Mouse (Mus musculus) B cell, adult 67 days (primary cell): ENCODE results near the gene Kpna6. TPM values are rescaled to one million over a fixed set of nuclear protein-coding genes. Genes with fewer than 3 reads are reported as not detected.

ENCODE experiments used
- total RNA-seq, 2 experiments: library from RNA; stranded (reverse); gene quantifications; 4 replicates each; pipeline ENCODE4 v1.2.4; 2023

Gene Kpna6
- 10 to 100 TPM; 47.4 to 53.2 TPM for total RNA-seq

DNA sequence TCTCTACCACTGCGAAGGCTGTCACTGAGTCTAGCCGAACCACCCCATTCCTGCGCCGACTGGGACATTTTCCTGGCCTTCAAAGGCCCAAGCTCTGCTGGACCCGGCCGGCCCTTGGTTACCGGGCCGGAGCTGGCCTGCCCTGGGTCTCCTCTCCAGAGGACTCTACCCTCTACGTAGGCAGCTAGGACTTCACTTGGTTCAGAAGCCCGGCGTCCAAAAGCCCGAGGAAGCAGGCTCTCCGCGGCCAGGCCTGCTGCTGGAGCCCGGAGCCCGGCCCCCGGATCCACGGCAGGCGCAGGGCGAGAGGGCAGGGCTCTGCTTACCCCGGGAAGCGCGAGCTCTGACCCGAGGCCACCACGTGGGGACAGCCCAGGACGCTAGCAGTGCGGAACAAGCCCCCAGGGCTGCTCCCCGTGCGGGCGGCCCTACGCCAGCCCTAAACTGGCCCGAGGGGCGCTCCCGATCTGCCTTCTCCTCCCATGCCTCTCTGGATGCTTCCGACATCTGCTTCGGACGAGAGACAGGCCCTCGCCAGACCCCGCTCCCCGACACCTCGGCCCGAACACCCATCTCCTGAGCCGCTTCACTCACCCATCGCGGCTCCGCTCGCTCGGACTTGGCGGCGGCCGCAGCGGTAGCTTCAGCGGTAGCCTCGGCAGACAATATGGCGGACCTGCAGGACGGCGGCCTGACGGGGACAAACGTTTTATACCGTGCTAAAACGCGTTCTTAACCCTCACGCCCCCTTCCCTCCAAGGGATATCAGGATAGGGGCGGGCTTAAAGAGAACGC is at the start of gene Kpna6:
Kpna6 (minus strand) TSS at position 685 of the 795 bp plus-strand sequence.

DNA sequence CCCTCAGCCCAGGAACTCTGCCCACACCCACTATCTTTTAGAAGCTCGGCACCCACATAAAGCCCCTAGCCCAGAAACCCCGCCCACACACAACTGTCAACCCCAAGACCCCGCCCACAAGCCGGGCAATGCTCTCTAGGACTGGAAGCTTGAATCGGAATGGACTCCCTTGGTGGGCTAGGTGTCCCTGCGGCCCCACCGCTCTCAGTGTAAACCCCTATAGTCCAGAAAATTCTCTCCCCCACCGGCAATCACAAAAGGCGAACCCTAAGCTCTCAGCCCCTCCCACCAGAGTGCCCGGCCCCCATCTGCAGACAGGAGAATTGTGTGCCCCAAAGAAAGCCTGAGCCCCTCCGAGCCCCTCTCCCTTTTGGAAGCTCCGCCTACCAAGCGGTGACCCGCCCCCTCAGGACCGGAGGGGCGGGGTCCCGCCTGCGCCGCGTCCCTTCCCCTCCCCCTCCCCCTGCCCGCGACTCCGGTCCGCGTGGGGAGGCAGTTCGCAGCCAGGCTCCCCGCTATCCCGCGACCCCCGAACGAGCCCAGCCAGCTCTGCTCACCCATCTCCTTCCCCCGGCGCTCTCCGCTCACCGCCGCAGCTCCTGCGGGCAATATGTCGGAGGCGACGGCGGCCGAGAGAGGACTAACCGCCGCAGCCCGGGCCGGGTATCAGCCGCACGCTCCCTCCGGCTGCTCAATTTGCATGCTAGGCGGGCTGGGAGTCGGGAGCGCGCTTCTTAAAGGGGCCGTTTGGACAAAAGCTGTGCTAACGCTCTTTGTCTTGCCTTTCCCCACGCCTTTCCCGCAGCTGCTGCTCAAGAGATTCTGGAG is 23.8 kb upstream of the Kpna6 start, which contains the start of gene Tmem39b:
Tmem39b (minus strand) TSS at position 681 of the 828 bp plus-strand sequence.

GRCm38 (mm10) chr4:129640638-129641467 is 31.7 kb downstream of the Kpna6 start, which contains the start of gene Txlna:
Gene Txlna (minus strand): TSS chr4:129641065.

DNA sequence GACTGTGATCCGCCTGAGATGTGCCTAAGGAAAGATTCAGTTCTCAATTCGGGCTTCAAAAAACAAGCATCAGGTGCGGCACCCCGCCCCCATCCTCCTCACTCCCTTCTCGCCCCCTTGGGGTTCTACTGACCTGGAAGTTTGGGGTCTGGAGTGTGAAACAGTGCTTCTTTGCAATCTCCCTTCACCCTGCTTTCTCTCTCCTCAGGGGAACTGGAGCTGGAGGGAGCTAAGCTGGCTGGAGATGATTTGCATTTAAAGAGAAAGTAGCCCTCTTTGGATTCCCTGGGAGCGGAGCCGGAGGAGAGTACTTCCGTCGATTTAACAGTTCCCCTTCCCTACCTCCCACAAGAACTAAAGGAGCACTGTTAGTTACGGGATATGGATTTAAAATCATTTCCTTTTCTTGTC is 48.9 kb downstream of the Kpna6 start, which contains the start of gene Ccdc28b:
Ccdc28b (minus strand) TSS at position 267 of the 411 bp plus-strand sequence.

DNA sequence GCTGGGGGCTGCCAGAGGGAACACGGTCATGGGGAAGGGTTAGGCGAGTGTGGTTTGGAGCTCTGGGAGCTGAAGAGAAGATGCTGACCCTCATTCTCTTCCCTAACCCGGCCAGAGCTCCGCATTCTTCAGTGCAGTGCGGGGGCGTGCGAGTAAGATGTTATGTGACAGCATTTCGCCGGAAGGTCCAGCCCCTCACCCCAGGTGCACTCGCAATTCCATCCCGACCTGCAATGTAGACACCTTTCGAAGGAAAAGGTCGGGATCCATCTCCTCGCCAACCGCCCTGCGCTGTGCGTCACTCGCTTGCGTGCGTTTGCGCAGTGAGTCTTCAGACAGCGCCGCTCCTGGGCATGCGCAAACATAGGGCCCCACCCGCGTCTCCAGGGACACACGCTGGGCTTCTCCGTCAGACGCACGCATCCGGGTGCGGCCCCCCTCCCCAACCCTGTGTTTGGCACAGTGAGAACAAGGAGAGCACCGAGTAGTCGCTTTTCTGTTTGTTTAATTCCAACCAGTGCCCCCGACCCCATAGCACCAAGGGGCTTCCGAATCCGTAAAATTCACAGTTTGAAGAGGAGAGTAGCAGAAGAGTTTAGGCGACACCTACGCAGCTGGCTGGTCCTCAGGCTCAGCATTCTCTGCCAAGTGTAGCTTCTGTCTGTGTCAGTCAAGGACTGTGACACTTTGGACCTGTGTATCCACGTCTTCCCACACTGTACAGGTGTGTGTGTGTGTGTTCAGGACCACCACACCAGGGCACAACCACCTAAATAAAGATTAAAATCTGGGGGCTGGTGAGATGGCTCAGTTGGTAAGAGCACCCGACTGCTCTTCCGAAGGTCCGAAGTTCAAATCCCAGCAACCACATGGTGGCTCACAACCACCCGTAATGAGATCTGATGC is 53.5 kb downstream of the Kpna6 start, which contains the start of gene Iqcc:
Iqcc (minus strand) TSS at position 314 of the 906 bp plus-strand sequence.

GRCm38 (mm10) chr4:129614093-129614492 is 58.5 kb downstream of the Kpna6 start, which contains the start of gene Dcdc2b:
Gene Dcdc2b (minus strand): TSS chr4:129614257.

DNA sequence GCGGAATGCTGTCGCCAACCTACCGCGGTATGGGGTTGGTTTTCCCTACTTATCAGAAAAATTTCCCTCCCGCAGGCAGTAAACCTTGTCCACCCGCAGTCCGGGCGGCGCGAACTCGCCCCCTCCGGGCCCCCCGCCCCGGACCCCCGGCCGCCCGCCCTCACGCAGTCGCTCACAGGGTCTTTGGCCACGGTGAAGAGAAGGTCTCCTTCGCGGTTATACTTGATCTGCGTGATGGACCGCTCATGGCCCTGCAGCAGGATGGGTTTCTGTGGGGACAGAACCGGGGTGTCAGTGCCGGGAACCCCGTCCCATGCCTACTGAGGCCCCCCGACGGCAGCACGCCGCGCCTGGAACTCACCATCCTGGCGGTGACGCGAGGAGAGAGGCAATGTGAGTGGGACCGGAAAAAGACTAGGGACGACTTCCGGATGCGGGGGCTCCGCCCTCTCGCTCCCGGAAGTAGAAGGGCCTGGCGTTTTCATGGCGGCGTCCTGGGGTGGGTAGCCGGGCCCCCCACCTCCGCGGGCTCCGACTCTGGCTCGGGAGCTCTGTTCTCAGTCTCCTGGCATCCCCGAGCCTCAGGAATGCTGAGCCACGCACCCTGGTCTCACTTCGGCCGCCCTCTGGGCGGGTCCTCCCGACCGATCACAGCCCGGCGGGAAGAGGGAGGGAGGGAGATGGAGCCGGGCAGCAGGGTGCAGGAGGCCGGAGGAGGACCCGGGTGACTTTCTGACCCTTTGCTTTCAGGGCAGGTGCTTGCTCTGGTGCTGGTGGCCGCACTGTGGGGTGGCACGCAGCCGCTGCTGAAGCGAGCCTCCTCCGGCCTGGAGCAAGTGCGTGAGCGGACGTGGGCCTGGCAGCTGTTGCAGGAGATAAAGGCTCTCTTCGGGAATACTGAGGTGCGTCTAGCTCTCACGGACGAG is 72.1 kb downstream of the Kpna6 start, which contains the start of the genes Eif3i and Tmem234:
Eif3i (minus strand) TSS at position 416 of the 926 bp plus-strand sequence.
Tmem234 (plus strand) TSS at position 436 of the 926 bp plus-strand sequence.

Other genes with a start within 250 kb of the Kpna6 start
- not detected for gene Zbtb8b, start 231.9 kb downstream of the Kpna6 start, total RNA-seq
- 100 to 1,000 TPM; 105 to 112 TPM for gene Bsdc1, start 211.2 kb downstream of the Kpna6 start, total RNA-seq
- gene Tssk3, start 181.7 kb downstream of the Kpna6 start, total RNA-seq, result not detected
- gene Fam229a, start 181.6 kb downstream of the Kpna6 start, total RNA-seq, result 1 to 10 TPM in 1 of 2 experiments, not detected in 1; 1.4 TPM
- 10 to 100 TPM; 73.3 to 75.0 TPM for gene Marcksl1, start 159.2 kb downstream of the Kpna6 start, total RNA-seq
- gene Hdac1, start 130.1 kb downstream of the Kpna6 start, total RNA-seq, result 100 to 1,000 TPM; 190 to 192 TPM
- 10 to 100 TPM; 23.5 to 26.4 TPM for gene Lck, start 99.1 kb downstream of the Kpna6 start, total RNA-seq
- not detected for gene Fam167b, start 94.2 kb downstream of the Kpna6 start, total RNA-seq
- 100 to 1,000 TPM; 143 to 157 TPM for gene Eif3i, start 72.1 kb downstream of the Kpna6 start, total RNA-seq
- gene Tmem234, start 72.1 kb downstream of the Kpna6 start, total RNA-seq, result 100 to 1,000 TPM; 125 TPM
- 1 to 10 TPM; 3.5 to 4.3 TPM for gene Dcdc2b, start 58.5 kb downstream of the Kpna6 start, total RNA-seq
- gene Iqcc, start 53.7 kb downstream of the Kpna6 start, total RNA-seq, result 10 to 100 TPM; 15.7 to 22.1 TPM
- gene Ccdc28b, start 48.8 kb downstream of the Kpna6 start, total RNA-seq, result 10 to 100 TPM; 15.8 to 29.5 TPM
- gene Txlna, start 31.7 kb downstream of the Kpna6 start, total RNA-seq, result 10 to 100 TPM; 67.3 to 87.3 TPM
- gene Tmem39b, start 24.1 kb upstream of the Kpna6 start, total RNA-seq, result 10 to 100 TPM; 19.4 to 23.5 TPM
- 100 to 1,000 TPM; 132 to 146 TPM for gene Khdrbs1, start 69.5 kb upstream of the Kpna6 start, total RNA-seq
- gene Ptp4a2, start 138.5 kb upstream of the Kpna6 start, total RNA-seq, result 100 to 1,000 TPM; 408 to 444 TPM